Comparison of ENCODE assay signal across 15 mouse cellular contexts in genomic region chr10:7816476-7816875, GRCm38 (mm10). TPM values are rescaled to one million over a fixed set of nuclear protein-coding genes. Genes with fewer than 3 reads are reported as not detected.
"Had no signal": no experiment of that assay in that cellular context is flagged by ENCODE, and none has a peak within 500 bp of the region (broad histone marks: within the 10 kb centered on the region; RNA-seq: fewer than 3 reads in every experiment).

No protein-coding gene starts in this region.

- H3K27ac ChIP-seq: kidney, embryonic 15.5 days; limb, embryonic 15.5 days; liver, embryonic 12.5 days; midbrain, embryonic 13.5 days; neural tube, embryonic 12.5 days had no signal

- DNase-seq: kidney, postnatal 25 days; layer of hippocampus, adult 9-11 months; layer of hippocampus, postnatal 36 days; lung, embryonic 14.5 days; lung, postnatal 10 days; lung, postnatal 4 days; thymus, adult 18-20 months; thymus, postnatal 14 days had no signal

- ATAC-seq: liver, embryonic 12.5 days; midbrain, embryonic 13.5 days had no signal

- H3K4me3 ChIP-seq: kidney, embryonic 15.5 days; limb, embryonic 15.5 days; liver, embryonic 12.5 days; midbrain, embryonic 13.5 days; myocyte; neural tube, embryonic 12.5 days had no signal

RNA-seq across cellular contexts. Expression of gene Zc3h12d, which starts 15.8 kb away (rescaled TPM):
- total RNA-seq: megakaryocyte-erythroid progenitor cell, adult 5-6 weeks had no signal
- polyA plus RNA-seq: myocyte had no signal
